Mouse (Mus musculus) thymus, adult 2 months (tissue): Measurements from ENCODE around the gene Trir.

Experiments used
- CTCF ChIP-seq: fragments of 200-500 bp; IDR thresholded peaks from 2 replicates; pipeline ENCODE4 v1.5.1; 2012; ENCODE audit warnings: mild to moderate bottlenecking, control low read depth, low read length, moderate library complexity, borderline replicate concordance; ENCODE audit not compliant: control insufficient read depth, poor library complexity, insufficient read depth; ENCODE audit errors: extremely low read depth
- POLR2A ChIP-seq: fragments of 200-500 bp; IDR thresholded peaks from 2 replicates; pipeline ENCODE4 v1.6.1; 2012; ENCODE audit warnings: mild to moderate bottlenecking, low read length, control low read depth, moderate library complexity; ENCODE audit not compliant: control insufficient read depth, poor library complexity, insufficient read depth; ENCODE audit errors: extremely low read depth

DNA sequence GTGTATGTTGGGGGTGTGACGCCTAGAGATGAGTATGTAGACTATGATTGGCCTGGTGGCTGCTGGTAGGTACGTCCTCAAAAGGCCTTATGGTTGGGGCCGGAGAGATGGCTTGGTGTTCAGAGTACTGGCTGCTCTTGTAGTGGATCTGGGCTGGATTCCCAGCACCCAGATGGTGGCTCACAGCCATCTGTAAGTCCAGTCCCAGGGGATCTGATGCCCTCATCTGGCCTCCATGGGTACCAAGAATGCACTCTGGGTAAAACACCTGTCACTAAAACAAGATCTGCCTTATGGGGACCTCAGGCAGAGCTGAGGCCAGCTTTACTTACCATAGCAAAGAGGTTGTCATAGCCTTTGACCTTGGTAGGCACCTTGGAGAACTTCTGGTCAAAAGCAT lies 2.8 kb upstream of the Trir start:
- TF ChIP-seq POLR2A (no peak), CTCF (no peak)
